Mouse (Mus musculus) hindbrain, embryonic 12.5 days (tissue): ENCODE data around the gene Nhej1. TPM values are rescaled to one million over a fixed set of nuclear protein-coding genes. Genes with fewer than 3 reads are reported as not detected.

Experiments used
- ATAC-seq: fragments of 200-750 bp; cut with Nextera tagmentation; 2 replicates; pipeline ENCODE4 v1.8.0; 2017; ENCODE audit warnings: moderate TSS enrichment; ENCODE audit not compliant: low FRiP score
- H3K27ac ChIP-seq: fragments of 300-500 bp; sonication (generic); 2 replicates; pipeline ENCODE4 v1.5.1; 2016; ENCODE audit warnings: mild to moderate bottlenecking
- H3K27me3 ChIP-seq: fragments of 300-500 bp; sonication (generic); 2 replicates; pipeline ENCODE4 v1.6.1; 2016; ENCODE audit warnings: mild to moderate bottlenecking
- H3K36me3 ChIP-seq: fragments of 300-500 bp; sonication (generic); 2 replicates; pipeline ENCODE4 v1.6.1; 2016; ENCODE audit warnings: mild to moderate bottlenecking
- H3K4me1 ChIP-seq: fragments of 300-500 bp; sonication (generic); 2 replicates; pipeline ENCODE4 v1.6.1; 2016
- H3K4me2 ChIP-seq: fragments of 300-500 bp; sonication (generic); replicated peaks from 2 replicates; pipeline ENCODE4 v1.6.1; 2016; ENCODE audit warnings: mild to moderate bottlenecking
- H3K4me3 ChIP-seq: fragments of 300-500 bp; sonication (generic); 2 replicates; pipeline ENCODE4 v1.5.1; 2016; ENCODE audit warnings: mild to moderate bottlenecking
- H3K9ac ChIP-seq: fragments of 300-500 bp; sonication (generic); 2 replicates; pipeline ENCODE4 v1.6.1; 2016; ENCODE audit warnings: mild to moderate bottlenecking, moderate library complexity
- H3K9me3 ChIP-seq: fragments of 300-500 bp; sonication (generic); replicated peaks from 2 replicates; pipeline ENCODE4 v1.6.1; 2016; ENCODE audit warnings: mild to moderate bottlenecking
- WGBS: fragments of 180-500 bp; shearing (Covaris S2); methylation state at CpG from one replicate; pipeline ENCODE4 v1.1.7; 2016; 5-methylcytosine and 5-hydroxymethylcytosine counted together
- polyA plus RNA-seq: library from polyadenylated mRNA; unstranded; fragments of >200 nt; fragmentation: Nextera tagmentation; extraction: Ambion mirVana; gene quantifications from 2 replicates; pipeline ENCODE4 v1.2.1, GENCODE M21; 2016

The Nhej1 gene
- polyA plus RNA-seq, 1 experiment from 2014 or later: 12.8 TPM

DNA sequence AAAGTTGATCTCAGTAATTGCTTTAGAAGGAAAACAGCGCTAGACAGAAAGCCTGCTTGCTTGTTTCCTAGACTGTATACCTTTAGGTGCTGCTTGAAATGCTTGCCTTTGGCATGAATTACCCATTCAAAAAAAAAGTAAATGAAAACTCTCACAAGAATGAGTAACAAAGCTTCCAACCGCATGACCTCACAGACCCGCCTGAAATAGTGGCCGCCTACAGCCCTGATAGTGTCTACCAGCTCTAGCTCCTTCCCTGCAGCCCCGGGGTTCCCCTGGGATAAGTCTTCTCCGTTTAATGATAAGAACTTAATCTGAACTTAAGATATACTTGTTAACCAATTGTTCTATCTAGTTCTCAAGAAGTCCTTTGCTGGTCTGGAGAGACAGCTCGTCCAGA is 73.6 kb downstream of the Nhej1 start:
- 76% methylated on average over 7 of the region's 7 CpGs for WGBS

DNA sequence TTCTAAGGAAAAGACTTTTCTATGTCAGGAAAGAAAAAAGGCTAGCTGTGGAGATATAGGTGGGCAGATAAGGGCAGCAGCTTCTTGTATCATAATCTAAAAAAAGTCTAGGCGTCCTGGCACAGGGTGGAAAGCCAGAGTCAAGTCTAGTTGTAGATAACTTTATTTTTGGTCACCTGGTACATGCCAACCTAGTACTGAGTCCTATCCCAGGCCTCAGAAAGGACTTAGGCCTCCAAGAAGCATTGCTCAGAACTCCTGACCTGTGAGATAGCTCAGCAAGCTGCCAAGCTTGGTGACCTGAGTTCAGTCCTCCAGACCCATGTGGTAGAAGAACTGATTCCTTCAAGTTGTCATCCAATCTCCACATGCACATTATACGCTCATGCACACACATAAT is 76.4 kb downstream of the Nhej1 start:
- no peak overlapping the region for H3K4me2 ChIP-seq
- H3K4me3 ChIP-seq: no peak overlapping the region

More for the DNA sequence above, 73.6 kb downstream of the Nhej1 start:
- H3K4me1 ChIP-seq: no peaks in the 10 kb centered on the region
- no peak overlapping the region for H3K9ac ChIP-seq
- H3K9me3 ChIP-seq: no peaks in the 10 kb centered on the region
- ATAC-seq: no peak
- no peaks in the 10 kb centered on the region for H3K27me3 ChIP-seq
- H3K4me3 ChIP-seq: no peak overlapping the region
- no peak overlapping the region for H3K4me2 ChIP-seq
- H3K27ac ChIP-seq: no peak overlapping the region
- H3K36me3 ChIP-seq: no peaks in the 10 kb centered on the region

DNA sequence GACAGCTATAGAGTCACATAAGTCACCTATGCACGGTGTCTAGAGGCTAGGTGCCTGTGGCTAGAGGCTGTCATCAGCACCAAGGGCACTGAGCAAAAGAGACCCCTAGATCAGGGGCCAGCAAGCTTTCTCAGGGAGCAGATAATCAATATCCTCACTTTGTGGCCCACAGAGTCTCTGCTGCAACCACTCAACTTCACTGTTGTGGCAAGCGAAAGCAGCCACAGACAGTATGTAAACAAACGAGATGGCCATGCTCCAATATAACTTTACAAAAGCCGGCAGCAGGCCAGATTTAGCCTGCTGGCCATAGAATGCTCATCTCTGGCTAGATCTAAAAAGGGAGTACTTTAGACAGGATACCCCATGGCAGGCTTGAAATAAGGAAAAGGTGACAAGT is 77.0 kb downstream of the Nhej1 start:
- no peaks in the 10 kb centered on the region for H3K36me3 ChIP-seq
- no peak overlapping the region for H3K27ac ChIP-seq
- H3K27me3 ChIP-seq: no peaks in the 10 kb centered on the region
- H3K9ac ChIP-seq: no peak overlapping the region
- H3K9me3 ChIP-seq: no peaks in the 10 kb centered on the region
- ATAC-seq: no peak
- no peak overlapping the region for H3K4me3 ChIP-seq
- WGBS: 86% methylated on average over 4 of the region's 4 CpGs
- H3K4me2 ChIP-seq: no peak overlapping the region
- no peaks in the 10 kb centered on the region for H3K4me1 ChIP-seq

More for the DNA sequence above, 76.4 kb downstream of the Nhej1 start:
- H3K9me3 ChIP-seq: no peaks in the 10 kb centered on the region
- no peak for ATAC-seq
- no peaks in the 10 kb centered on the region for H3K36me3 ChIP-seq
- H3K27me3 ChIP-seq: no peaks in the 10 kb centered on the region
- 93% methylated on average over 2 of the region's 2 CpGs for WGBS
- no peaks in the 10 kb centered on the region for H3K4me1 ChIP-seq
- H3K27ac ChIP-seq: no peak overlapping the region
- H3K9ac ChIP-seq: no peak overlapping the region

DNA sequence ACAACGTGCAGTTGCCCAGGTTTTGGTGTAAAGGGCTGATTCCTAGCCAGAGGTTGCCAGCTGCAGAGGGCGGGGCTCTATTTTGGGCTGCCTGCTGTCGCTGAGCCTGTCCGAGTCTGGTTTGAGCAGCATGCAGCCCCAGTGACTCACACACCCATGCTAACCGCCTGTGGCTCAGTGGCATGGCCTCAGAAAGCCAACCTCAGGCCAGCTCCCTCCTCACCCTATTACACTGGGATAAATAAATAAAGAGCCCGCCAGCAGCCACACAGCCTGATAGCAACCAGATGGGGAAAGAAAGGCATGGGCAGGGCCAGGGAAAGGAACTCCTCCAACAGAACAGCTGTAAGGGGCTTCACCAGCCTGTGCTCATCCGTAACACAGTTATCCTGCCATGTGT is 84.6 kb downstream of the Nhej1 start:
- Histone ChIP-seq H3K4me2 (no peak overlapping the region), H3K9ac (no peak overlapping the region), H3K27me3 (no peaks in the 10 kb centered on the region; the same call in 1 of the 2 replicates), H3K27ac (no peak overlapping the region), H3K4me3 (no peak overlapping the region), H3K4me1 (no peaks in the 10 kb centered on the region), H3K9me3 (no peaks in the 10 kb centered on the region), H3K36me3 (no peaks in the 10 kb centered on the region)
- no peak for ATAC-seq
- WGBS: 40% methylated on average over 7 of the region's 7 CpGs

DNA sequence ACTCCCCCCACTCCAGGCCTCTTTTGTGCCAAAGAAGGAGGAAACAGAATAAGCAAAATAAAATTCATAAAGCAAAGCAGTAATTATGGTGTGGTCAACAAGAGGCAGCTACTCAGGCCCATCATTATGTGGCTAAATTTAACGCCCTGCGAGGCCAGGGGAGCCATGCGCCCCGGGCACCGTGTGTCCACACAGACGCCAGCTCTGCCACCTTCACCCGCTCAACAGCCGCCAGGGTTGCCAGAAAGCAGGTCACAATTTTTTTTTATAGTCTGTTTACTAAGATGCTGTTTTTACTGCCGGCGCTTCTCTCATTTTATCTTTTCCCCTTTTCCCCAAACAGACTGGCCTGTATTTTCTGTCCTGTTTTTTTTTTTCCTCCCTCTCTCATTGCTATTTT is 93.0 kb downstream of the Nhej1 start:
- Histone ChIP-seq H3K4me2 (no peak overlapping the region), H3K9me3 (no peaks in the 10 kb centered on the region), H3K4me1 (no peaks in the 10 kb centered on the region), H3K9ac (no peak overlapping the region), H3K36me3 (no peaks in the 10 kb centered on the region), H3K27ac (no peak overlapping the region), H3K4me3 (no peak overlapping the region), H3K27me3 (no peaks in the 10 kb centered on the region)
- WGBS: 94% methylated on average over 10 of the region's 10 CpGs
- no peak for ATAC-seq

DNA sequence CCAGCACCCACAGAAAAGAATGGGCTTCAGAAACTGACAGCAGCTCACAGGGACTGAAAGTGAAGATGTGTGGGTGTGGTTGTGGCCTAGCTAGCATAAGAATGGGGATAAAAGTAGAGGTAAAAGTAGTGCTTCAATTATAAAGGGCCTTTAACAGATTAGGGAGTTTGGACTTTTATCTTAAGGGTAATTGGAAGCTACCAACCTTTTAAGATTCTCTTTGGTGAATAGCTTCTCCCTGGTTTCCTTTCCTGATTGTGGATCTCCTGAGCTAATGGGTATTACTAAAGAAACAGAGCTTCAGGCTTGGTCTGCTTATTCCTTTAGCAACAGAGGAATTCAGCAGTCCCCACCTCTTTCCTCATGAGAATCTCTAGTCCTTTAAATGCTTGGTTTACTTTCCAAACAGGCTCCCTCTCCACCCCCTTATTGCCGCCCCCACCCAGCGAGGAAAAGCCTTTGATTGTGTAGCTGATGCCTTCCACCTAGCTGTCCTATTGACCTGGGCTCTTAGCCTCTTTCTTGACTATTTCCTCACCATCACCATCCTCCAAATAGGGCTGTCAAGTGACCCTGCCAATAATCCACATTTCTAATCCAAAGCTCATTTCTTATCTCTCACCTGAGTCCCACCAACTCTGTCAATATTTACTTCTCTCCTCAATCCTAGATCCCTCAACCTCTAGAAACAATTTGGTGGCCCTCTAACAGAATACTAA is 97.8 kb downstream of the Nhej1 start:
- ATAC-seq: no peak
- Histone ChIP-seq H3K27me3 (no peaks in the 10 kb centered on the region), H3K4me2 (no peak overlapping the region), H3K9me3 (no peaks in the 10 kb centered on the region), H3K27ac (no peak overlapping the region), H3K36me3 (no peaks in the 10 kb centered on the region), H3K9ac (no peak overlapping the region), H3K4me3 (no peak overlapping the region), H3K4me1 (peaks cover 3% of the 10 kb centered on the region)
- 61% methylated on average over 2 of the region's 2 CpGs for WGBS

DNA sequence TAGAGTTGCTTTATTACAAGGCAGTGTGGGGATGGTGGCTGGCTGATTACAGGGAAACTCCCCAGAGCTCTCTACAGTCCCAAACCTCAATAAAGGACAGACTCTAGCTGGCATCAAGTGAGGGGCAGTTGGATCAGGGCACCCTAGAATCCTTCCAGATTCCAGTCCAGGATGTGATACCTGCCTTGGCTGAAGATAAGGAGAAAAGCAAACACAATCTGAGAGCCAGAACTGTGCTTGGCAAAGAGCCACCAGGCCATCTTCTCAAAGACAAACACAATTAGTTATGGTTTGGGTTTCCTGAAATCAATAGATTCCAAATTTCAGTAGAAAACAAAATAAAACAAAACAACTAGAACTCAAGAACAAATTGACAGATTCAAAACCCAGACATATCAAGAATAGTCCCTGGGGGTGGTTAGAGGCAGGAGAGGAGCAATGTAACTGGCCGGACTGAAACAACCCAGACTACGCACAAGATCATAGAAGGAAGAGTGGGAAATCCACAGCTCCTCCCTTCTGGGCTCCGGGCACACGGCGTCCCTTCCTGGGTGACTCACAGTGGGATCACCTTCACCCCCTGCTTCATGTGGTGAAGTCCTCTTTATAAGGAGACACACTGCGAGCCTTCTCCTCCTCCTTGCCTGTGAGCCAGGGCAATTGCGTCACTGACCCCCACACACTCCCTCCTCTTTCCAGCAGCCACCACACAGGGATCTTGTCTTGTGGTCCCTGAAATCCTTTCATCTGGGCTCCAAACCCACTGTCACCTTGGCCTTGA is 100.4 kb downstream of the Nhej1 start:
- Histone ChIP-seq H3K4me2 (no peak overlapping the region), H3K27me3 (no peaks in the 10 kb centered on the region), H3K27ac (no peak overlapping the region), H3K4me1 (peaks cover 7% of the 10 kb centered on the region), H3K9me3 (no peaks in the 10 kb centered on the region), H3K9ac (no peak overlapping the region), H3K4me3 (no peak overlapping the region), H3K36me3 (no peaks in the 10 kb centered on the region)
- 85% methylated on average over 7 of the region's 7 CpGs for WGBS
- ATAC-seq: no peak

DNA sequence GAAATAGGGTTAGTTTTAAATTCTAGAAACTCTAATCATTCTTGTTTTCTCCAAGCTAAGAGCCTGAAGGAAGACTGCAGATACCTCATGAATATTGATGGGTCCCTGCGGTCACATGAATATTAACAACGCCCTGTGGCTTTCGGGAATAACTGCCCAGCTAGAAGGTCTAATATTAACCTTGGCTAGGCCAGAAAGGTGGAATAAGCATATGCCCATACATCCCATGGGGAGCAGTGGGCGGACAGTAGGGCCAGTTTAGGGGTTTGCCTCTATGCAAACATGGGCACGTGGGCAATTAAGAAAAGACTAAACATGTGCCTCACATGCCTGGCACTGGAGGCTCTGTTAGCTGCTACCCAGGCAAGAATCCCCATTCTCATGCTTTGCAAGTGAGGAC is 102.8 kb downstream of the Nhej1 start:
- Histone ChIP-seq H3K36me3 (no peaks in the 10 kb centered on the region), H3K4me2 (no peak overlapping the region), H3K27ac (no peak overlapping the region), H3K27me3 (no peaks in the 10 kb centered on the region), H3K4me1 (peaks cover 7% of the 10 kb centered on the region), H3K4me3 (no peak overlapping the region), H3K9ac (no peak overlapping the region), H3K9me3 (no peaks in the 10 kb centered on the region)
- WGBS: 37% methylated on average over 5 of the region's 5 CpGs
- no peak for ATAC-seq

DNA sequence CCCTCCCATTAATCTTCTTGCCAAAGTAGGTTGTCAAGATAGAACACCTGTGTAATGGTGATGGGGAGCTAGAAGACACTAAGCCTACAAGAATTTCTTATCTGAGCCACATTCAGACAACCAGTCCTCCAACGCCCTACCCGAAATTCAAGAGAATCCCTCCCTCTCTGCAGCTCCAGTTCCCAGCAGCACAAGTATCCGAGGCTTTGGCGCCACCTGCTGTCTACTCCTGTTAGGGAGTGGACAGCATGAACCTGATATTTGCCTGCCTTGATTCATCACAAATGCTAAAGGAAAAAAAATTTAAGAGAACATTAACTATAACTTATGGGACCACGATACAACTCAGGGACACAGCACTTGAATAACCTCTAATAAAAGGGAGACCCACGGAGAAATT is 108.2 kb downstream of the Nhej1 start:
- no peaks in the 10 kb centered on the region for H3K36me3 ChIP-seq
- no peak overlapping the region for H3K4me3 ChIP-seq
- H3K27ac ChIP-seq: no peak overlapping the region
- H3K4me2 ChIP-seq: no peak overlapping the region
- H3K27me3 ChIP-seq: peaks cover 8% of the 10 kb centered on the region
- 6% methylated on average over 6 of the region's 6 CpGs for WGBS
- ATAC-seq: no peak
- H3K9ac ChIP-seq: no peak overlapping the region
- peaks cover 4% of the 10 kb centered on the region for H3K4me1 ChIP-seq
- H3K9me3 ChIP-seq: no peaks in the 10 kb centered on the region

DNA sequence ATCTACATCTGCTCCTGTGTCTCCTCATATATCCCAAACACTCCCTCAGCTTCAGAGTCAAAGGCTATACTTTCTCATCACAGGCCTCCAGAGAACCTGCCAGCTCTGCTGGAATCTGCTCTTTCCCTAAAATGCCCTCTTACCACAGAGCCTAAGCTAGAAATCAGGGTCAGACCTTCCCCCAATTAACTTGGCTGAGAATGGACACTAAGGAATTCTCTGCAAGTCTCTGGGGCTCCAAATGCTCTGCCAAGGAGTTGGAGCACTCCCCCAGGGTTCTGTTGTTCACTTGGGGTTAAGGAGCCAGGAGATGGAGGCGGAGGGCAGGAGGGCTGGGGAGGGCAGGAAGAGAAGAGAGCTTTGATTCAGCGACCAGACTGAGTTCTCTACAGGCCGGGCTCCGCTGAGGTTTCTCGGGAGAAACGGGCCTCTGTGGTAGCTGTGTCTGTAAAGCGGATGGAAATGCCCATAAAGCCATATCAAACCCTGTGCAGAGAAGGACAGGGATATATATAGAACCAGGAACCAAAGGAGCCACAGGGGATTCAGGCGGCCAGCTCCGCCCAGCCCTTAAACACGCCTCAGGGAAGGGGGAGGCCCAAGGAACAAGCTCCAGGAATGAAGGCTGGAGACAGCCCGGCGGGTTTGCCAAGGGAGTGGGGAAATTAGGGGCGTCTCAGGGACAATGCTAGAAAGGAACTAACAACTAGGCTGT is 109.3 kb downstream of the Nhej1 start:
- no peak for ATAC-seq
- H3K4me1 ChIP-seq: 0 out of 2 replicates have a peak, but pooled peaks cover 3% of the 10 kb centered on the region
- no peak overlapping the region for H3K4me3 ChIP-seq
- no peak overlapping the region for H3K27ac ChIP-seq
- H3K36me3 ChIP-seq: no peaks in the 10 kb centered on the region
- no peaks in the 10 kb centered on the region for H3K9me3 ChIP-seq
- H3K27me3 ChIP-seq: peaks cover 8% of the 10 kb centered on the region
- no peak overlapping the region for H3K9ac ChIP-seq
- H3K4me2 ChIP-seq: no peak overlapping the region
- 28% methylated on average over 13 of the region's 13 CpGs for whole genome bisulfite sequencing

DNA sequence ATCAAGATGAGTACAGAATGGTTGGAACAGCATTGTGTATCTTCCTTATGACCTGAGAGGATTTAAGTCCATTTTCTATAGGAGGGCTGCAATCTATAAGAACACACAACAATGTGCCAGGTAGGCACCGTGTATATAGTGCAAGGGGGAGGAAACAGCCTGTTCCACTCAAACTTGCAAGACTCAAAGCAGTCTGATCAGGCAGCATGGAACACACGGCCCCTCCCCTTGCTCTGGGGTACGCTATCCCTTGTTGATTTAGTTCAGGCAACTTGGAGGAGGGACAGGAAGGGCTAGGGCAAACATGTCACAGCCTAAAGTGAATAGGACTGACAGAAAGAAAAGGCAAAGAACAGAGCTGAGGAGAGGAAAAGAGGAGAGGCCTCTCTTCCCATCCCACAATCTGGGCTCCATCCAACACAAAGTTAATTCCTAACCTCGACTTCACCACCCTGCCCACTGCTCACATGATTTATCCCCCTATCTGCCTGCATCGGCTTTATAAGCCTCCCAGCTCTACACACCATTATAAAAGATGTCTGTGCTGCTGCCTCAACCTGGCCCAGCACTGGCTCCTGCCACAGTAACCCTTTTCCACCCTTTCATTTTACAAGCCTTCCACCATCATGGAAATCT is 110.7 kb downstream of the Nhej1 start:
- Histone ChIP-seq H3K27ac (no peak overlapping the region), H3K4me3 (no peak overlapping the region), H3K27me3 (peaks cover 8% of the 10 kb centered on the region), H3K4me2 (no peak overlapping the region), H3K9me3 (no peaks in the 10 kb centered on the region), H3K36me3 (no peaks in the 10 kb centered on the region), H3K4me1 (0 out of 2 replicates have a peak, but pooled peaks cover 3% of the 10 kb centered on the region), H3K9ac (no peak overlapping the region)
- no peak for ATAC-seq
- WGBS: 47% methylated on average over 5 of the region's 5 CpGs

DNA sequence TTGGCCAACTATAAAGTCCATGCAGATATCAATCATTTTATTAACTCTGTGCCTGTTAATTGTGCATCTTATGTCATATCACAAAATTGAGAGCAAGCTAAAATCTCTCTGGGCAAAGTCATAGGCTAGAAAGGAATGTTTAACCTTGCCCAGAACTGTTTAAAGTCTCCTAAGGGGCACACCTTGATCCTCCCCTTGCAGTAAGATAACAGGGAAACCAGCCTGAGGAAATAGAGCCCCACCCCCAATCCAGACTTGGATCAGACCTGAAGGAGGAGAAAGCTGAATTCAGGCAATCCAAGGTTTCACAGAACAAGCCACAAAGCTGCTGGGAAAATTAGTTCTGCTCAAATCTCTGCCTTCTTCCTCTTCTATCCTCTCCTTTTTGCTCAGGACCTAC is 114.2 kb downstream of the Nhej1 start:
- no peak for ATAC-seq
- no peaks in the 10 kb centered on the region for H3K36me3 ChIP-seq
- no peak overlapping the region for H3K27ac ChIP-seq
- no peaks in the 10 kb centered on the region for H3K9me3 ChIP-seq
- peaks cover 6% of the 10 kb centered on the region; the same call in 1 of the 2 replicates for H3K27me3 ChIP-seq
- no peak overlapping the region for H3K4me2 ChIP-seq
- H3K4me3 ChIP-seq: no peak overlapping the region
- H3K4me1 ChIP-seq: 0 out of 2 replicates have a peak, but pooled peaks cover 3% of the 10 kb centered on the region
- H3K9ac ChIP-seq: no peak overlapping the region
